Mouse (Mus musculus) cerebellum, adult 2 months (tissue): ENCODE data around the gene Serf2. TPM values are rescaled to one million over a fixed set of nuclear protein-coding genes. Genes with fewer than 3 reads are reported as not detected.
"Not testable (repeated sequence)": the region's sequence is repeated elsewhere in the genome, so short reads cannot be mapped to it uniquely, and the experiment has no call there.

Source experiments
- DNase-seq, 2 experiments: peaks; one replicate each; pipeline ENCODE4 v3.0.0; 2021
- H3K27ac ChIP-seq: fragments of 200-500 bp; 2 replicates; pipeline ENCODE4 v1.5.1; 2012; ENCODE audit warnings: low read length, control low read depth, inconsistent platforms; ENCODE audit not compliant: insufficient read depth
- H3K27me3 ChIP-seq: fragments of 200-500 bp; 2 replicates; pipeline ENCODE4 v1.6.1; 2012; ENCODE audit warnings: inconsistent platforms, mild to moderate bottlenecking, low read length, moderate library complexity; ENCODE audit not compliant: control insufficient read depth, insufficient read depth
- H3K4me1 ChIP-seq: fragments of 200-500 bp; 2 replicates; pipeline ENCODE4 v1.6.1; 2011; ENCODE audit warnings: low read length; ENCODE audit not compliant: control insufficient read depth, insufficient read depth
- H3K4me3 ChIP-seq: fragments of 200-500 bp; replicated peaks from 2 replicates; pipeline ENCODE3; 2011; ENCODE audit warnings: mild to moderate bottlenecking, low read depth, low read length, control low read depth; ENCODE audit not compliant: insufficient read depth
- CTCF ChIP-seq: fragments of 200-500 bp; IDR thresholded peaks from 2 replicates; pipeline ENCODE4 v1.5.1; 2011; ENCODE audit warnings: low read depth, mild to moderate bottlenecking, control low read depth, low read length, moderate library complexity, borderline replicate concordance; ENCODE audit not compliant: insufficient read depth
- POLR2A ChIP-seq: fragments of 200-500 bp; IDR thresholded peaks from 2 replicates; pipeline ENCODE4 v1.6.1; 2011; ENCODE audit warnings: low read length, control low read depth, borderline replicate concordance; ENCODE audit not compliant: insufficient read depth
- WGBS: fragments of 180-500 bp; shearing (Covaris S2); methylation state at CpG from one replicate; pipeline ENCODE4 v1.1.7; 2018; 5-methylcytosine and 5-hydroxymethylcytosine counted together
- polyA plus RNA-seq: library from polyadenylated mRNA; depleted of rRNA; stranded (reverse); fragments of >200 nt; gene quantifications from 2 replicates; pipeline ENCODE4 v1.2.3, GENCODE M21; 2012

Serf2 gene
- polyA plus RNA-seq, 1 experiment = 303 TPM

- H3K4me3 ChIP-seq = peak within 1 kb of the TSS; percentile 75
- H3K4me1 ChIP-seq, H3K27ac ChIP-seq, H3K27me3 ChIP-seq: not testable (repeated sequence)
- TF ChIP-seq POLR2A = peak; percentile 94
- WGBS = 6% methylated on average over 41 of the region's 41 CpGs
- DNase-seq = peak; percentile 82 to 89
These were observed 24.5 kb downstream of the Serf2 start, which contains the start of gene Mfap1b for GRCm38 (mm10) chr2:121473301-121474179. Mfap1b (minus strand) TSS chr2:121474067.

DNA sequence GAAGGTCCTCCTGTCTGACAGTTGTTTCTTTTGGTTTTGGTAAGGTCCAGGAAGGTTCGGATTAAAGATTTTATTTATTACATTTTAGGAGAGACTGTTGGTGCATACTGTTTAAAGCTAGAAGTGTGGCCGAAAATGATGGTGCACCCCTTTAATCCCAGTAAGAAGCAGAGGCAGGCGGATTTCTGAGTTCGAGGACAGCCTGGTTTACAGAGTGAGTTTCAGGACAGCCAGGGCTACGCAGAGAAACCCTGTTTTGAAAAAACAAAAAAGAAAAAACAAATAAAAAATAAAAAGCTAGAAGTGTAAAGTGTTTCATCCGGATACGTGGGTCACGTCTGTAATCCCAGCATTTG is 25.2 kb downstream of the Serf2 start:
- TF ChIP-seq POLR2A (no peak), CTCF (no peak)
- H3K4me3 ChIP-seq = peak overlapping the region; percentile 54
- WGBS = 27% methylated on average over 8 of the region's 8 CpGs
- no peak for DNase-seq
- no peaks in the 10 kb centered on the region for H3K4me1 ChIP-seq
- H3K27ac ChIP-seq = no peak overlapping the region
- H3K27me3 ChIP-seq = no peaks in the 10 kb centered on the region

GRCm38 (mm10) chr2:121475306-121475705 is 26.3 kb downstream of the Serf2 start:
- not testable (repeated sequence) for H3K4me3 ChIP-seq, H3K4me1 ChIP-seq, H3K27ac ChIP-seq, DNase-seq, H3K27me3 ChIP-seq
- WGBS = 94% methylated on average over 2 of the region's 2 CpGs

DNA sequence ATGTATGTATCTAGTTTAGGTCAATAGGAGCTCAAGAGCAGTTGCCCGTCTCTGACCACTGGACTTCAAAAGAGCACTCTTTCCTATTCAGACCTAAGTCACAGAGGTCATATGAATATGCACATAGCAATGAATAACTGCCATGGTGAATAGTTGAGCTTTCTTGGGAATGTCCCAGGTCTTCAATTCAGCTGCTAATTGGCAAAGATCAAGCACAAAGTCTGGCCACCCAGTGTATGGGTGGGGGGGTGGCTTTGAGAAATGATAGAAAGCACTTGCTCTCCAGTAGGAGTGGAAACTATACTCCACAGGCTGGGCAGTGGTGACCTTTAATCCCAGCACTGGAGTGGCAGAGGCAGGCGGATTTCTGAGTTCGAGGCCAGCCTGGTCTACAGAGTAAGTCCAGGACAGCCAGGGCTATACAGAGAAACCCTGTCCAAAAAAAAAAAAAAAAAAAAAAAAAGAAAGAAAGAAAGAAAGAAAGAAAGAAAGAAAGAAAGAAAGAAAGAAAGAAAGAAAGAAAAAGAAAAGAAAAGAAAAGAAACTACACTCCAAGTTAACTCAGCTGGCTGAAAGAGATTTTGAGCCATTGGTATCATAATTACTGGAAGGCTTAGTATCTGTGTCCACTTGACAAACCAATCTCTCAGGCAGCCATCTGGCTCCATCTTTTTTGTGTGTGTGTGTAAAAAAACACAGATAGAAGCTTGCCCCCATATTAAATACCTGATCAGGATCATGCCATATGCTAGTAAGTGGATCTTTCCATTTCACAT is 28.7 kb downstream of the Serf2 start:
- TF ChIP-seq POLR2A (no peak), CTCF (no peak)
- WGBS = 72% methylated on average over 3 of the region's 3 CpGs
- Histone ChIP-seq H3K27ac (no peak overlapping the region), H3K4me1 (no peaks in the 10 kb centered on the region), H3K4me3 (no peak overlapping the region), H3K27me3 (no peaks in the 10 kb centered on the region)
- DNase-seq = no peak

DNA sequence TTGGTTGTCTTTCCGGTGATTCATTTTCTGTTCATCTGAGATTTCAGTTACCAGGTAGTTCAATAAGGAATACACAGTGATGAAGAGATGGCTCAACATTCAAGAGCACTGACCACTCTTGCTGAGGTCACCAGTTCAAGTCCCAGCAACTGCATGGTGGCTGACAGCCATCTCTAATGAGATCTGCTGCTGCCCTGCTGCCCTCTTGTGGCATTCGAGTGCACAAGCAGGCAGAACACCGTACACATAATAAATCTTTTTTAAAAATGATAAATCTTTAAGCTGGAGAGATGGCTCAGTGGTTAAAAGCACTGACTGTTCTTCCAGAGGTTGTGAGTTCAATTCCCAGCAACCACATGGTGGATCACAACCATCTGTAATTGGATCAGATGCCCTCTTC is 31.5 kb downstream of the Serf2 start:
- no peak for TF ChIP-seq POLR2A
- peak; percentile 28; the same call in 1 of the 2 replicates for TF ChIP-seq CTCF
- H3K27me3 ChIP-seq = no peaks in the 10 kb centered on the region; the same call in 1 of the 2 replicates
- no peaks in the 10 kb centered on the region for H3K4me1 ChIP-seq
- no peak overlapping the region for H3K27ac ChIP-seq
- no peak overlapping the region for H3K4me3 ChIP-seq
- DNase-seq = no peak
- 54% methylated on average over 3 of the region's 3 CpGs for WGBS

- H3K27me3 ChIP-seq, H3K27ac ChIP-seq, H3K4me1 ChIP-seq, DNase-seq, H3K4me3 ChIP-seq: not testable (repeated sequence)
- WGBS = 88% methylated on average over 13 of the region's 13 CpGs
These were observed 31.9 kb downstream of the Serf2 start for GRCm38 (mm10) chr2:121480916-121481315.

DNA sequence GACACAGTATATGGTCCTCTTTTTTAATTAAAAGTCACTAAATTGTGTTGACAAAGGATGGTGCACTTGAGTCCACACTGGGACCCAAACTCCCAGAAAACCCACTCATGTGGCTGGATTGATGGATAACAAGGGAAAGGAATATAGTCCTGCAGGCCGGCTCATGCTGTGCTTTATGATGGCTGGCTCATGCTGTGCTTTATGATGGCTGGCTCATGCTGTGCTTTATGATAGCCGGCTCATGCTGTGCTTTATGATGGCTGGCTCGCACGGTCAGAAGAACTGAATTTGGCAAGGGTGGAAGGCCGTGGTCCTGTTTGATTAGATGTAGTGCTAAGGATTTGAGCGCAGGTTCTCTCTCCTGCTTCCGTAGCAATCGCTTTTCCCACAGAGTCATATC is 34.6 kb downstream of the Serf2 start:
- 12% methylated on average over 8 of the region's 8 CpGs for WGBS
- TF ChIP-seq POLR2A (no peak), CTCF (no peak)
- no peak for DNase-seq
- Histone ChIP-seq H3K27ac (no peak overlapping the region), H3K4me3 (no peak overlapping the region), H3K27me3 (no peaks in the 10 kb centered on the region; the same call in 1 of the 2 replicates), H3K4me1 (no peaks in the 10 kb centered on the region)

DNA sequence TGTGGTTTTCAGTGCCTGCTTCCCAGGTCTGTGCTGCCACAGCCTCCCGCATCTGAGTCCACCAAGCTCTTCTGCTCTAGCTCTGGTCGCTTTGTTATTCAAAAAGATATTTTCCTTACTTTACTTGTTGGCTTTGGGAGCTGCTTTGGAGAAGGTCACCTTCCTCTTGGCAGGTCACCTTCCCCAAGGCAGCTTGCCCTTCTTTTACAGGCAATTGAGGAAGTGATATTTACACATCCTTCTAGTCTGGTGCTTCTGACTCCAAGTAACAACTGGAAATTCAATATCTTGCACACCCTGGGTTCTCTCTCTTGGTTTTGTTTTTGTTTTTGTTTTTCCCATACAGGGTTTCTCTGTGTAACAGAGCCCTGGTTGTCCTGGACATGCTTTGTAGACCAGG is 35.4 kb downstream of the Serf2 start:
- WGBS = 80% methylated on average over 2 of the region's 2 CpGs
- H3K27me3 ChIP-seq, DNase-seq, H3K4me3 ChIP-seq, H3K4me1 ChIP-seq, H3K27ac ChIP-seq: not testable (repeated sequence)

- H3K27me3 ChIP-seq, DNase-seq, H3K4me3 ChIP-seq, H3K27ac ChIP-seq, H3K4me1 ChIP-seq: not testable (repeated sequence)
- WGBS = 83% methylated on average over 3 of the region's 6 CpGs
These were observed 52.6 kb downstream of the Serf2 start for GRCm38 (mm10) chr2:121501550-121501949.
